Mouse (Mus musculus) intestine, postnatal 0 days (tissue): ENCODE results near the gene Flvcr1. TPM values are rescaled to one million over a fixed set of nuclear protein-coding genes. Genes with fewer than 3 reads are reported as not detected.
"Not testable (repeated sequence)": the region's sequence is repeated elsewhere in the genome, so short reads cannot be mapped to it uniquely, and the experiment has no call there.

ENCODE experiments used
- ATAC-seq: fragments of 200-750 bp; cut with Nextera tagmentation; 2 replicates; pipeline ENCODE4 v1.8.0; 2017; ENCODE audit warnings: mild to moderate bottlenecking, moderate TSS enrichment, moderate library complexity
- H3K27ac ChIP-seq: fragments of 300-500 bp; sonication (generic); 2 replicates; pipeline ENCODE4 v1.5.1; 2014; ENCODE audit warnings: mild to moderate bottlenecking, low read depth, low read length, moderate library complexity
- H3K27me3 ChIP-seq: fragments of 300-500 bp; sonication (generic); replicated peaks from 2 replicates; pipeline ENCODE4 v1.6.1; 2014; ENCODE audit warnings: low read length, mixed read lengths; ENCODE audit not compliant: control insufficient read depth, insufficient read depth
- H3K36me3 ChIP-seq: fragments of 300-500 bp; sonication (generic); 2 replicates; pipeline ENCODE4 v1.6.1; 2014; ENCODE audit warnings: mild to moderate bottlenecking, moderate library complexity; ENCODE audit not compliant: control insufficient read depth, insufficient read depth
- H3K4me1 ChIP-seq: fragments of 300-500 bp; sonication (generic); replicated peaks from 2 replicates; pipeline ENCODE4 v1.6.1; 2014; ENCODE audit warnings: antibody characterized with exemption, low read length, mixed read lengths; ENCODE audit not compliant: control insufficient read depth, insufficient read depth
- H3K4me2 ChIP-seq: fragments of 300-500 bp; sonication (generic); replicated peaks from 2 replicates; pipeline ENCODE4 v1.6.1; 2014; ENCODE audit warnings: low read depth, mild to moderate bottlenecking, moderate library complexity
- H3K4me3 ChIP-seq: fragments of 300-500 bp; sonication (generic); 2 replicates; pipeline ENCODE4 v1.5.1; 2014; ENCODE audit warnings: low read depth, low read length
- H3K9ac ChIP-seq: fragments of 300-500 bp; sonication (generic); 2 replicates; pipeline ENCODE4 v1.6.1; 2014; ENCODE audit warnings: mild to moderate bottlenecking, low read depth, low read length
- H3K9me3 ChIP-seq: fragments of 300-500 bp; sonication (generic); 2 replicates; pipeline ENCODE4 v1.6.1; 2016; ENCODE audit warnings: mixed run types; ENCODE audit not compliant: control insufficient read depth
- CTCF ChIP-seq: sonication (generic); IDR thresholded peaks from 2 replicates; pipeline ENCODE4 v1.5.1; 2016; ENCODE audit warnings: low read depth, mild to moderate bottlenecking, control low read depth, antibody characterized with exemption, moderate library complexity
- WGBS: fragments of 180-500 bp; shearing (Covaris S2); extraction: QIAGEN DNeasy Blood & Tissue Kit; methylation state at CpG from one replicate; pipeline ENCODE4 v1.1.7; 2014; 5-methylcytosine and 5-hydroxymethylcytosine counted together
- polyA plus RNA-seq: library from polyadenylated mRNA; unstranded; fragments of >200 nt; fragmentation: Nextera tagmentation; extraction: Ambion mirVana; gene quantifications from 2 replicates; pipeline ENCODE4 v1.2.1, GENCODE M21; 2015

The Flvcr1 gene
- polyA plus RNA-seq, 1 experiment from 2014 or later: 57.4 TPM

GRCm38 (mm10) chr1:191036554-191037334 lies 10.8 kb upstream of the Flvcr1 start, which contains the start of gene Spata45:
Gene Spata45, plus strand, starts transcription at chr1:191036639.
- H3K36me3 ChIP-seq: no peaks in the 10 kb centered on the region
- no peaks in the 10 kb centered on the region for H3K27me3 ChIP-seq
- H3K9me3 ChIP-seq: no peaks in the 10 kb centered on the region
- TF ChIP-seq CTCF: no peak
- no peak within 1 kb of the TSS for H3K4me3 ChIP-seq
- H3K9ac ChIP-seq: no peak within 1 kb of the TSS
- H3K4me2 ChIP-seq: no peak within 1 kb of the TSS
- no peaks in the 10 kb centered on the region for H3K4me1 ChIP-seq
- peak; percentile 96 for ATAC-seq
- 58% methylated on average over 6 of the region's 6 CpGs for WGBS
- H3K27ac ChIP-seq: peak within 1 kb of the TSS; percentile 75

- no peaks in the 10 kb centered on the region for H3K27me3 ChIP-seq
- no peaks in the 10 kb centered on the region for H3K9me3 ChIP-seq
- WGBS: 40% methylated on average over 4 of the region's 4 CpGs
- no peak overlapping the region for H3K27ac ChIP-seq
- no peak for ATAC-seq
- H3K4me3 ChIP-seq: no peak overlapping the region
- H3K4me2 ChIP-seq: no peak overlapping the region
- H3K4me1 ChIP-seq: no peaks in the 10 kb centered on the region
- TF ChIP-seq CTCF: no peak
- no peaks in the 10 kb centered on the region for H3K36me3 ChIP-seq
- H3K9ac ChIP-seq: no peak overlapping the region
Measured at GRCm38 (mm10) chr1:191035649-191036048, 9.7 kb upstream of the Flvcr1 start.

GRCm38 (mm10) chr1:191030922-191031425 lies 5.0 kb upstream of the Flvcr1 start:
- H3K9ac ChIP-seq, H3K4me3 ChIP-seq, ATAC-seq, H3K4me1 ChIP-seq, H3K9me3 ChIP-seq, H3K27me3 ChIP-seq, H3K36me3 ChIP-seq, H3K4me2 ChIP-seq: not testable (repeated sequence)
- 66% methylated on average over 6 of the region's 6 CpGs for WGBS
- peak overlapping the region; percentile 23; the same call in 1 of the 2 replicates for H3K27ac ChIP-seq

- H3K4me2 ChIP-seq: no peak overlapping the region
- no peaks in the 10 kb centered on the region for H3K36me3 ChIP-seq
- H3K4me3 ChIP-seq: no peak overlapping the region
- peaks cover 3% of the 10 kb centered on the region for H3K4me1 ChIP-seq
- H3K9me3 ChIP-seq: no peaks in the 10 kb centered on the region
- WGBS: 55% methylated on average over 10 of the region's 10 CpGs
- no peak for TF ChIP-seq CTCF
- H3K27ac ChIP-seq: peak overlapping the region; percentile 82
- no peak overlapping the region for H3K9ac ChIP-seq
- ATAC-seq: no peak
- H3K27me3 ChIP-seq: no peaks in the 10 kb centered on the region
Measured at GRCm38 (mm10) chr1:191030182-191030581, 4.2 kb upstream of the Flvcr1 start.

- Histone ChIP-seq H3K4me2 (peak overlapping the region; percentile 91), H3K36me3 (peaks cover 6% of the 10 kb centered on the region; the same call in 1 of the 2 replicates), H3K9ac (peak overlapping the region; percentile 94), H3K4me3 (peak overlapping the region; percentile 90), H3K27ac (peak overlapping the region; percentile 90), H3K4me1 (peaks cover 10% of the 10 kb centered on the region), H3K27me3 (no peaks in the 10 kb centered on the region), H3K9me3 (no peaks in the 10 kb centered on the region)
- 2% methylated on average over 69 of the region's 69 CpGs for WGBS
- no peak for TF ChIP-seq CTCF
- ATAC-seq: peak; percentile 2; the same call in 1 of the 2 replicates
Measured at GRCm38 (mm10) chr1:191025016-191026012, 644 bp downstream of the Flvcr1 start.

GRCm38 (mm10) chr1:191023806-191024205 lies 2.2 kb downstream of the Flvcr1 start:
- H3K36me3 ChIP-seq: peaks cover 17% of the 10 kb centered on the region; the same call in 1 of the 2 replicates
- not testable (repeated sequence) for ATAC-seq, H3K9me3 ChIP-seq, H3K27me3 ChIP-seq, H3K4me3 ChIP-seq, H3K27ac ChIP-seq, H3K9ac ChIP-seq
- peaks cover 10% of the 10 kb centered on the region for H3K4me1 ChIP-seq
- H3K4me2 ChIP-seq: peak overlapping the region; percentile 33; the same call in 1 of the 2 replicates
- 74% methylated on average over 5 of the region's 6 CpGs for WGBS
